Mouse (Mus musculus) myocyte (in vitro differentiated cells): ENCODE results near the gene Itsn1.

ENCODE experiments used
- CEBPB ChIP-seq: IDR thresholded peaks from 2 replicates; pipeline ENCODE4 v1.6.1; 2011; ENCODE audit warnings: mild to moderate bottlenecking, moderate library complexity; ENCODE audit not compliant: poor library complexity, insufficient read depth, severe bottlenecking
- MYOD1 ChIP-seq, 3 experiments: IDR thresholded peaks; one replicate each; pipeline ENCODE4 v1.6.1; 2011; ENCODE audit warnings: control low read depth in 2 of 3, low read depth in 2 of 3, mild to moderate bottlenecking in 2 of 3, moderate library complexity in 1 of 3; ENCODE audit not compliant: insufficient read length in 2 of 3, control insufficient read depth in 1 of 3
- MYOG ChIP-seq, 3 experiments: IDR thresholded peaks; one replicate each; pipeline ENCODE4 v1.6.1; 2011; ENCODE audit warnings: control low read depth in 2 of 3, low read depth in 2 of 3, mild to moderate bottlenecking in 2 of 3; ENCODE audit not compliant: insufficient read length in 2 of 3, control insufficient read depth in 1 of 3, insufficient read depth in 1 of 3
- POLR2A ChIP-seq: IDR thresholded peaks from one replicate; pipeline ENCODE4 v1.6.1; 2011; ENCODE audit warnings: low read depth, mild to moderate bottlenecking, control low read depth, moderate library complexity; ENCODE audit not compliant: insufficient read length
- POLR2AphosphoS2 ChIP-seq: IDR thresholded peaks from one replicate; pipeline ENCODE4 v1.6.1; 2011; ENCODE audit warnings: low read depth, control low read depth; ENCODE audit not compliant: insufficient read length
- SRF ChIP-seq: IDR thresholded peaks from one replicate; pipeline ENCODE4 v1.6.1; 2011; ENCODE audit warnings: low read depth; ENCODE audit not compliant: control insufficient read depth, insufficient read length
- TCF12 ChIP-seq: IDR thresholded peaks from one replicate; pipeline ENCODE4 v1.6.1; 2011; ENCODE audit warnings: mild to moderate bottlenecking, control low read depth; ENCODE audit not compliant: poor library complexity, insufficient read depth, severe bottlenecking
- USF1 ChIP-seq: IDR thresholded peaks from one replicate; pipeline ENCODE4 v1.6.1; 2011; ENCODE audit warnings: low read depth, mild to moderate bottlenecking, control low read depth, moderate library complexity

DNA sequence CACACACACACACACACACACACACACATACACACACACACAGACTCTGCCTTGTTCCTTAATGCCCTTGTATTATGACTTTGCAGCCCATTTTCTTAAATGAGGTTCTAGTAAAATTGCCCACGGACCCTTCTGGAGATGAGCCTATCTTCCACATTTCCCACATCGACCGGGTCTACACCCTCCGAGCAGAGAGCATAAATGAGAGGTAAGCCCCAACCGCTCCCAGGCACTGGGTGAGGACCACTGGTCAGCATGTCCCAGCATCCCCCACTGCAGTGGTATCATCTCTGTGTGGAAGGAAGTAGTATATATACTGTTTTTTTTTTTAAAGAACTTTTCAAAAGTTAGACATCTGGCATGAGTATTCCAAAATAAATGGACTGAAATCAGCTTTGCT, 177.6 kb downstream of the Itsn1 start:
- TF ChIP-seq POLR2A = no peak
- no peak for TF ChIP-seq MYOD1 (IDR thresholded peaks at IDR 0.05; ENCODE audit: control insufficient read depth in 1 of 3, insufficient read length in 2 of 3, low read depth in 2 of 3)
- no peak for TF ChIP-seq TCF12
- TF ChIP-seq POLR2AphosphoS2 = no peak
- no peak for TF ChIP-seq MYOG (IDR thresholded peaks at IDR 0.05; ENCODE audit: control insufficient read depth in 1 of 3, insufficient read depth in 1 of 3, insufficient read length in 2 of 3, low read depth in 2 of 3)
- TF ChIP-seq SRF = no peak
- TF ChIP-seq USF1 = no peak
- no peak for TF ChIP-seq CEBPB
